Mouse (Mus musculus) small intestine, adult 2 months (tissue): ENCODE data around the gene Galk1.

Experiments
- CTCF ChIP-seq: fragments of 200-500 bp; IDR thresholded peaks from 2 replicates; pipeline ENCODE4 v1.5.1; 2012; ENCODE audit warnings: low read depth, mild to moderate bottlenecking, control low read depth, inconsistent platforms, low read length, moderate library complexity, mixed read lengths; ENCODE audit not compliant: insufficient replicate concordance, insufficient read length; ENCODE audit errors: extremely low read depth
- POLR2A ChIP-seq: fragments of 200-500 bp; IDR thresholded peaks from 2 replicates; pipeline ENCODE4 v1.6.1; 2012; ENCODE audit warnings: low read depth, mild to moderate bottlenecking, control low read depth, inconsistent platforms, low read length, moderate library complexity

GRCm38 (mm10) chr11:116060596-116060995, 48.1 kb upstream of the Galk1 start:
- no peak for TF ChIP-seq POLR2A
- no peak for TF ChIP-seq CTCF
